Mouse (Mus musculus) left cerebral cortex, postnatal 25 days (tissue): ENCODE data around the gene Xkrx. TPM values are rescaled to one million over a fixed set of nuclear protein-coding genes. Genes with fewer than 3 reads are reported as not detected.
"Not testable (repeated sequence)": the region's sequence is repeated elsewhere in the genome, so short reads cannot be mapped to it uniquely, and the experiment has no call there.

ENCODE experiments used
- DNase-seq, 2 experiments: peaks; one replicate each; pipeline ENCODE4 v3.0.0; 2022; ENCODE audit warnings: low spot score in 2 of 2, mixed read lengths in 1 of 2
- intact Hi-C: fragments of 180-260 bp; cut with DNase I; formaldehyde crosslinking; loops from one replicate; pipeline ENCODE4 v1.15.1; 2025
- total RNA-seq, 2 experiments: library from RNA; stranded (reverse); gene quantifications; 2 replicates each; pipeline ENCODE4 v1.2.3; 2021

Xkrx gene
- 1 to 10 TPM; 1.1 to 1.5 TPM for total RNA-seq

GRCm38 (mm10) chrX:134162043-134162720 is at the start of gene Xkrx:
Xkrx (minus strand) TSS chrX:134162076.
- intact Hi-C loops: no loop called here
- DNase-seq: peak in 1 of 2 experiments; percentile 1

- peak in 1 of 2 experiments; percentile 56 for DNase-seq
- intact Hi-C loops: no loop called here
Measured at GRCm38 (mm10) chrX:134211151-134211642, 49.3 kb upstream of the Xkrx start.

- no peak for DNase-seq
- intact Hi-C loops: no loop called here
Measured at GRCm38 (mm10) chrX:134208491-134208890, 46.6 kb upstream of the Xkrx start.

- intact Hi-C loops, DNase-seq: not testable (repeated sequence)
Measured at GRCm38 (mm10) chrX:134187201-134187600, 25.3 kb upstream of the Xkrx start, which contains the start of gene Arl13a. Arl13a (plus strand) TSS chrX:134187501.

GRCm38 (mm10) chrX:134174699-134175098 is 12.8 kb upstream of the Xkrx start:
- intact Hi-C loops: no loop called here
- no peak for DNase-seq

GRCm38 (mm10) chrX:134170584-134170983 is 8.7 kb upstream of the Xkrx start:
- intact Hi-C loops: no loop called here
- DNase-seq: no peak

- intact Hi-C loops: no loop called here
- DNase-seq: no peak
Measured at GRCm38 (mm10) chrX:134163484-134163883, 1.6 kb upstream of the Xkrx start.

GRCm38 (mm10) chrX:134162826-134163225 is 950 bp upstream of the Xkrx start:
- intact Hi-C loops: no loop called here
- peak; percentile 12 to 14 for DNase-seq

- DNase-seq: no peak
- intact Hi-C loops: no loop called here
Measured at GRCm38 (mm10) chrX:134160442-134160841, 1.4 kb downstream of the Xkrx start.

GRCm38 (mm10) chrX:134158151-134158550 is 3.7 kb downstream of the Xkrx start:
- no peak for DNase-seq
- intact Hi-C loops: no loop called here

- intact Hi-C loops: no loop called here
- DNase-seq: no peak
Measured at GRCm38 (mm10) chrX:134141986-134142385, 19.9 kb downstream of the Xkrx start.

GRCm38 (mm10) chrX:134141551-134141950 is 20.3 kb downstream of the Xkrx start:
- intact Hi-C loops: no loop called here

GRCm38 (mm10) chrX:134140024-134140423 is 21.9 kb downstream of the Xkrx start:
- intact Hi-C loops: no loop called here
- DNase-seq: no peak

More at GRCm38 (mm10) chrX:134141551-134141950, 20.3 kb downstream of the Xkrx start:
- peak in 1 of 2 experiments; percentile 42 for DNase-seq

GRCm38 (mm10) chrX:134133821-134134220 is 28.1 kb downstream of the Xkrx start:
- intact Hi-C loops: loop anchor here (5.0 to 10.0 kb wide), 2 partner anchors 183 to 221 kb away; no protein-coding TSS in a partner anchor
- no peak for DNase-seq

GRCm38 (mm10) chrX:134132295-134132694 is 29.6 kb downstream of the Xkrx start:
- peak; percentile 7 to 36 for DNase-seq

GRCm38 (mm10) chrX:134128549-134128948 is 33.3 kb downstream of the Xkrx start:
- intact Hi-C loops: no loop called here
- no peak for DNase-seq

More at GRCm38 (mm10) chrX:134132295-134132694, 29.6 kb downstream of the Xkrx start:
- intact Hi-C loops: loop anchor here (5.0 to 10.0 kb wide), 2 partner anchors 185 to 223 kb away; no protein-coding TSS in a partner anchor

GRCm38 (mm10) chrX:134116417-134116816 is 45.5 kb downstream of the Xkrx start:
- no peak for DNase-seq
- intact Hi-C loops: no loop called here

GRCm38 (mm10) chrX:134111767-134112166 is 50.1 kb downstream of the Xkrx start:
- intact Hi-C loops: no loop called here

GRCm38 (mm10) chrX:134102641-134103040 is 59.2 kb downstream of the Xkrx start:
- peak; percentile 6 to 68 for DNase-seq
- intact Hi-C loops: no loop called here

More at GRCm38 (mm10) chrX:134111767-134112166, 50.1 kb downstream of the Xkrx start:
- DNase-seq: no peak
